ENCODE assay signal across 29 mouse cellular contexts in genomic region chr3:104767716-104768115, GRCm38 (mm10). TPM values are rescaled to one million over a fixed set of nuclear protein-coding genes. Genes with fewer than 3 reads are reported as not detected.
"Had no signal": no experiment of that assay in that cellular context is flagged by ENCODE, and none has a peak within 500 bp of the region (broad histone marks: within the 10 kb centered on the region; RNA-seq: fewer than 3 reads in every experiment).

No protein-coding gene starts in this region.

- DNase-seq: gastrocnemius, postnatal 14 days; gastrocnemius, postnatal 36 days; heart, adult 18-20 months; heart, postnatal 14 days; heart, postnatal 36 days; kidney, adult 11 months; kidney, adult 2 months; kidney, adult 9 months; kidney, postnatal 14 days; kidney, postnatal 36 days; layer of hippocampus, adult 9-11 months; layer of hippocampus, postnatal 36 days; liver; liver, embryonic 13.5 days had no signal

- H3K4me3 ChIP-seq: heart, embryonic 10.5 days; heart, embryonic 13.5 days; heart, embryonic 15.5 days; hindbrain, embryonic 13.5 days; hindbrain, embryonic 15.5 days; kidney, embryonic 15.5 days; limb, embryonic 10.5 days; limb, embryonic 12.5 days; liver, embryonic 13.5 days had no signal

- H3K27ac ChIP-seq: heart, embryonic 10.5 days; heart, embryonic 13.5 days; heart, embryonic 15.5 days; hindbrain, embryonic 13.5 days; hindbrain, embryonic 15.5 days; hindbrain, postnatal 0 days; kidney, embryonic 15.5 days; kidney, postnatal 0 days; limb, embryonic 12.5 days; liver, embryonic 13.5 days had no signal

- H3K9ac ChIP-seq: heart, embryonic 13.5 days; heart, embryonic 15.5 days; hindbrain, embryonic 13.5 days; hindbrain, embryonic 15.5 days; kidney, embryonic 15.5 days; limb, embryonic 12.5 days; liver, embryonic 13.5 days had no signal

- H3K9me3 ChIP-seq: heart, embryonic 10.5 days; heart, embryonic 13.5 days; heart, embryonic 15.5 days; hindbrain, embryonic 13.5 days; hindbrain, embryonic 15.5 days; kidney, embryonic 15.5 days; limb, embryonic 10.5 days; limb, embryonic 12.5 days; liver, embryonic 13.5 days had no signal

- ATAC-seq: hindbrain, postnatal 0 days; intestine, embryonic 16.5 days had no signal

- H3K4me2 ChIP-seq: heart, embryonic 13.5 days; heart, embryonic 15.5 days; hindbrain, embryonic 13.5 days; hindbrain, embryonic 15.5 days; kidney, embryonic 15.5 days; limb, embryonic 12.5 days; liver, embryonic 11.5 days; liver, embryonic 13.5 days had no signal

- H3K4me1 ChIP-seq: heart, embryonic 15.5 days; hindbrain, embryonic 13.5 days; hindbrain, embryonic 15.5 days; kidney, embryonic 15.5 days had no signal

- H3K36me3 ChIP-seq: heart, embryonic 10.5 days; heart, embryonic 13.5 days; heart, embryonic 15.5 days; hindbrain, embryonic 13.5 days; hindbrain, embryonic 15.5 days; kidney, embryonic 15.5 days; limb, embryonic 10.5 days; limb, embryonic 12.5 days; liver, embryonic 13.5 days had no signal

- H3K27me3 ChIP-seq: hindbrain, embryonic 15.5 days; kidney, embryonic 15.5 days had no signal

RNA-seq across cellular contexts. Expression of gene Ppm1j, which starts 13.1 kb away (rescaled TPM):
- total RNA-seq: hematopoietic stem cell, adult 5-6 weeks had no signal

RNA-seq across cellular contexts. Expression of gene Fam19a3, which starts 13.9 kb away (rescaled TPM):
- total RNA-seq: hematopoietic stem cell, adult 5-6 weeks; layer of hippocampus, adult 18-20 months; layer of hippocampus, postnatal 36 days; left cerebral cortex, postnatal 10 days had no signal
- polyA plus RNA-seq: hindbrain, embryonic 15.5 days; hindbrain, postnatal 0 days; liver, embryonic 11.5 days; liver, embryonic 13.5 days had no signal
